Mouse (Mus musculus): ENCODE results near the gene Prr5.

The Prr5 gene

GRCm38 (mm10) chr15:84680545-84681454 lies 11.4 kb downstream of the Prr5 start:
- DNase-seq (ENCODE audit: low spot score) = peak; percentile 93

- DNase-seq (ENCODE audit: low spot score) = peak; percentile 79
Observed at GRCm38 (mm10) chr15:84681455-84682193, 12.2 kb downstream of the Prr5 start.

- no peak for DNase-seq (ENCODE audit: low spot score)
Observed at GRCm38 (mm10) chr15:84682206-84682605, 12.8 kb downstream of the Prr5 start.

- DNase-seq (ENCODE audit: low spot score) = no peak
Observed at GRCm38 (mm10) chr15:84682821-84683220, 13.4 kb downstream of the Prr5 start.

- DNase-seq (ENCODE audit: low spot score) = no peak
Observed at GRCm38 (mm10) chr15:84684520-84684919, 15.1 kb downstream of the Prr5 start.

- DNase-seq (ENCODE audit: low spot score) = no peak
Observed at GRCm38 (mm10) chr15:84685417-84685816, 16.0 kb downstream of the Prr5 start.

- DNase-seq (ENCODE audit: low spot score) = no peak
Observed at GRCm38 (mm10) chr15:84687904-84688303, 18.5 kb downstream of the Prr5 start.

- DNase-seq (ENCODE audit: low spot score) = no peak
Observed at GRCm38 (mm10) chr15:84689356-84689755, 19.9 kb downstream of the Prr5 start.

GRCm38 (mm10) chr15:84691513-84691912 lies 22.1 kb downstream of the Prr5 start:
- DNase-seq (ENCODE audit: low spot score) = no peak

GRCm38 (mm10) chr15:84692645-84693044 lies 23.2 kb downstream of the Prr5 start:
- no peak for DNase-seq (ENCODE audit: low spot score)

GRCm38 (mm10) chr15:84696021-84696420 lies 26.6 kb downstream of the Prr5 start:
- DNase-seq (ENCODE audit: low spot score) = no peak

GRCm38 (mm10) chr15:84697611-84698011 lies 28.2 kb downstream of the Prr5 start:
- no peak for DNase-seq (ENCODE audit: low spot score)

- DNase-seq (ENCODE audit: low spot score) = no peak
Observed at GRCm38 (mm10) chr15:84698189-84698588, 28.8 kb downstream of the Prr5 start.

- peak; percentile 89 for DNase-seq (ENCODE audit: low spot score)
Observed at GRCm38 (mm10) chr15:84700147-84700794, 30.9 kb downstream of the Prr5 start.

- peak; percentile 79 for DNase-seq (ENCODE audit: low spot score)
Observed at GRCm38 (mm10) chr15:84701947-84702346, 32.5 kb downstream of the Prr5 start.

GRCm38 (mm10) chr15:84702391-84703345 lies 33.2 kb downstream of the Prr5 start:
- DNase-seq (ENCODE audit: low spot score) = no peak

GRCm38 (mm10) chr15:84703992-84704391 lies 34.6 kb downstream of the Prr5 start:
- DNase-seq (ENCODE audit: low spot score) = no peak

GRCm38 (mm10) chr15:84705351-84705901 lies 36.0 kb downstream of the Prr5 start:
- DNase-seq (ENCODE audit: low spot score) = no peak

GRCm38 (mm10) chr15:84706983-84707619 lies 37.7 kb downstream of the Prr5 start:
- DNase-seq (ENCODE audit: low spot score) = no peak

GRCm38 (mm10) chr15:84712566-84713405 lies 43.4 kb downstream of the Prr5 start:
- DNase-seq (ENCODE audit: low spot score) = no peak
